Mouse (Mus musculus) adipocyte (in vitro differentiated cells): Measurements from ENCODE around the gene Ssxa1.
"Not testable (repeated sequence)": the region's sequence is repeated elsewhere in the genome, so short reads cannot be mapped to it uniquely, and the experiment has no call there.

Source experiments
- DNase-seq: peaks from one replicate; pipeline ENCODE4 v3.0.0-alpha.2; 2016; ENCODE audit warnings: low spot score

The Ssxa1 gene

DNA sequence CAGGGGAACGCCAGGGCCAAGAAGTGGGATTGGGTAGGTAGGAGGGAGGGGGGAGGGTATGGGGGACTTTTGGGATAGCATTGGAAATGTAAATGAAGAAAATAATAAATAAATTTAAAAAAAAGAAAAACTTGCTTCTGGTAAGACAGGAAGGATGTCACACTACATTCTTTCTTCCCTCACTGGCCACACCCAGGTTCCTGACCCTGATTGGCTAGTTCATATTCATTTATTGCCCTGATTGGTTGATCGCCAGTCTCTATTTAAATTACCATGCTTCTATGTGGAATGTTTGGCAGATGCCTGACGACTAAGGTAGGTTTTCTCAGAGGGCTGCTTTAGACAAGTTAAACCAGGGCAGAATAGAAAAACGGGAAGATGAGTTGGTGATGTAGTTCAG, at the start of gene Ssxa1:
TSS of gene Ssxa1 (plus strand) at position 301 of the 400 bp plus-strand sequence.
- no peak for DNase-seq

DNA sequence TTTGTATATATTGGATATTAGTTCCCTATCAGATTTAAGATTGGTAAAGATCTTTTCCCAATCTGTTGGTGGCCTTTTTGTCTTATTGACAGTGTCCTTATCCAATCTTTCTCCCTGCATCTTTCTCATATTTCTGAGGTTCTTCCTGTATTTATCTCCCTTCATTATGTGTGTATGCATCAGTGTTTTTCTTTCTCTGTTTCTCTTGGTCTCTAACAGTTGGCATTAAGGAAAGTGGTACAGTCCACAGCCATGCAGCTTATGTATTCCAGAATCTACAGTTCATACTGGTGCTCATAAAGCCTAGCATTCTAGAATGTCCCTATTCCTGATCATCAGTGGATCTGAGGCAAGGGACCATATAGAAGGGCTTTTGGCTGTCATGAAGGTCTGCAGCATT, 47.5 kb upstream of the Ssxa1 start, which contains the start of gene Spaca5:
TSS of gene Spaca5 (plus strand) at position 301 of the 400 bp plus-strand sequence.
- DNase-seq: no peak

DNA sequence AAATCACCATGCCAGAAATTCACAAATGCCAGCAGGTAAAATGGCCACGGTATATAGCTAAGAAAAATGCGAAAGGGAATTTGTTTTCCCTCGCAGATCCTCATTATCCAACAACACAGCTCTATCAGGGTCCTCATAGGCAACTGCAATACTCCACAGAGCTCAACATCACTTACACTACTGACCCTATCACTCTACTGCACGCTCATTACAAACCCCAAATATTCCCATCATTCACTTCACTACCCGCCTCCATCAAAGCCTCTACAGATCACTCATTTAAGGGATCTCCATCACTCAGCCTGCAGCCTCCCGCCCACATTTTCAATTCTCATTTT, 27.0 kb upstream of the Ssxa1 start:
- DNase-seq: no peak

DNA sequence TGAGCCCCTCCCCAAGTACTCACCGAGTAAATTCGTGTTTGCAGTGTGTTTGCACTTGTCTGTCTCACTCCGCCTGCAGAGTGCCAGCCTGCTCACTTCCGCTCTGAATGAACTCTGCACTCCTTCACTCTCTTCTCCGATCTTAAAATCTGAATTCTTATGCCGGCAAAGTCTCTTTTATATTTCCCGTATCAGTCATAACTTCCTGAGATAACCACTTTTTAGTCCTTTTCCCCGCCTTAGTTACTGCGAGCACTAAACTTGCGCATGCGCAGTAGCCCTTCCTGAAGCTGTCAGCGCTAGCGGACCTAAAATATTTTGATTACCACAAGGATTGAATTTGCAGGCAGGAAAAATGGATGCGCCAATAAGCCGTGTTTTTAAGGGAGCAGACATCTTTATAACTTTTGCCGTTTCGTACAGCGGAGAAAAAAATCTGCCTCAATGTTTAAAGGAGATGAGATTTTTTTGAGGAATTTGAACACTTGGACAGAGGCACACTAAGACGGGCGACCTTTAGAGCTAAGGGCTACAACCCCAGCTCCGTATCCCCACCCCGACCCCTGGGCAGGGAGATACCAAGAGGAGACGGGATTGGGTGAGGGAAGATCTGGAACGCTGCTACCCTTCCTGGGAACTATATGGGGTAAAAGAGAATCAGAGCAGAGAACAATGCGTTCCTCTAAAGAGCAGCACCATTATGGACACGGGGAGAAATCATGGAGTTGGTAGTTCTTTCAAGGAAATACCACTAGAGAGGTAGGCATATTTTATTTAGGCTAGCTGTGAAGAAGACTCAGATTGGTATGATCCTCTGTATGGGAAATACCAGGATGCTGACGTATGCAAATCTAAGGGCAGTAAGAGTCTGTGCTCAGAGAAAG, 26.4 kb upstream of the Ssxa1 start, which contains the start of gene Zfp300:
TSS of gene Zfp300 (minus strand) at position 545 of the 884 bp plus-strand sequence.
- DNase-seq: peak; percentile 87

DNA sequence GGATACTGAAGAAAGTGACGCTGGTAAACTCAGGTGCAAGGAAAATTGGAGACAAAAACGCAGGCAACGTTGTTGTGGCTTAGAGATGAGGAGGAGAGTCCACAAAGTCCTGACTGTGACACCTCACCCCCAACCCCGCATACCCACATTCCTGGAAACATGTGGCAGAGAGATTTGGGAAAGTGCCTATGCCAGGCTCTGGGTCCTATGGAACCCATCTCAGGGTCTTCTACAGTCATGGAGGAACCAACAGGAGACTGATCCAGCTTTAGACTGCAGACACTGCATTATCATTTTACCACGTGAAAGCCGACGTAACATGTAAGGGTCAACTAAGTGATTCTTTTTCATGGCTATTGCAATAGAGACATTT, 25.8 kb upstream of the Ssxa1 start:
- no peak for DNase-seq

DNA sequence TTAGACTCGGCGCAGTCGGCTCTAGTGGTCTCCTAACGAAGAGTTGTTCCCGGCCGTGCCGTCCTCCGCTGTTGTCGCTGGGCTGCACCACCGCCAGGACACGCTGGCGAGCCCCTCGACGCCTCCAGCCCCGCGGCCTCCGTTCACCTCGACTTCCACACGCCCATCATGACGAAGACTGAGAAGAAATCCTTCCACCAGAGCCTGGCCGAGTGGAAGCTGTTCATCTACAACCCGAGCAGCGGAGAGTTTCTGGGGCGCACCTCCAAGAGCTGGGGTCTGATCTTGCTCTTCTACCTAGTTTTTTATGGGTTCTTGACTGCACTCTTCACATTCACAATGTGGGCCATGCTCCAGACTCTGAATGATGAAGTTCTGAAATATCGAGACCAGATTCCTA, 31.1 kb downstream of the Ssxa1 start:
- DNase-seq: not testable (repeated sequence)
